Mouse (Mus musculus) myocyte (in vitro differentiated cells): ENCODE results near the gene Cntrob.

Source experiments
- CEBPB ChIP-seq: IDR thresholded peaks from 2 replicates; pipeline ENCODE4 v1.6.1; 2011; ENCODE audit warnings: mild to moderate bottlenecking, moderate library complexity; ENCODE audit not compliant: poor library complexity, insufficient read depth, severe bottlenecking
- E2F4 ChIP-seq: IDR thresholded peaks from one replicate; pipeline ENCODE4 v1.6.1; 2011; ENCODE audit warnings: mild to moderate bottlenecking, control low read depth, moderate library complexity; ENCODE audit not compliant: insufficient read depth
- MAX ChIP-seq: IDR thresholded peaks from one replicate; pipeline ENCODE4 v1.6.1; 2011; ENCODE audit warnings: low read depth, mild to moderate bottlenecking, control low read depth
- MYOD1 ChIP-seq, 3 experiments: IDR thresholded peaks; one replicate each; pipeline ENCODE4 v1.6.1; 2011; ENCODE audit warnings: control low read depth in 2 of 3, low read depth in 2 of 3, mild to moderate bottlenecking in 2 of 3, moderate library complexity in 1 of 3; ENCODE audit not compliant: insufficient read length in 2 of 3, control insufficient read depth in 1 of 3
- MYOG ChIP-seq, 3 experiments: IDR thresholded peaks; one replicate each; pipeline ENCODE4 v1.6.1; 2011; ENCODE audit warnings: control low read depth in 2 of 3, low read depth in 2 of 3, mild to moderate bottlenecking in 2 of 3; ENCODE audit not compliant: insufficient read length in 2 of 3, control insufficient read depth in 1 of 3, insufficient read depth in 1 of 3
- POLR2A ChIP-seq: IDR thresholded peaks from one replicate; pipeline ENCODE4 v1.6.1; 2011; ENCODE audit warnings: low read depth, mild to moderate bottlenecking, control low read depth, moderate library complexity; ENCODE audit not compliant: insufficient read length
- POLR2AphosphoS2 ChIP-seq: IDR thresholded peaks from one replicate; pipeline ENCODE4 v1.6.1; 2011; ENCODE audit warnings: low read depth, control low read depth; ENCODE audit not compliant: insufficient read length
- REST ChIP-seq: IDR thresholded peaks from one replicate; pipeline ENCODE4 v1.6.1; 2011; ENCODE audit warnings: mild to moderate bottlenecking, control low read depth, moderate library complexity; ENCODE audit not compliant: insufficient read depth, insufficient read length
- SRF ChIP-seq: IDR thresholded peaks from one replicate; pipeline ENCODE4 v1.6.1; 2011; ENCODE audit warnings: low read depth; ENCODE audit not compliant: control insufficient read depth, insufficient read length
- TCF12 ChIP-seq: IDR thresholded peaks from one replicate; pipeline ENCODE4 v1.6.1; 2011; ENCODE audit warnings: mild to moderate bottlenecking, control low read depth; ENCODE audit not compliant: poor library complexity, insufficient read depth, severe bottlenecking
- USF1 ChIP-seq: IDR thresholded peaks from one replicate; pipeline ENCODE4 v1.6.1; 2011; ENCODE audit warnings: low read depth, mild to moderate bottlenecking, control low read depth, moderate library complexity

DNA sequence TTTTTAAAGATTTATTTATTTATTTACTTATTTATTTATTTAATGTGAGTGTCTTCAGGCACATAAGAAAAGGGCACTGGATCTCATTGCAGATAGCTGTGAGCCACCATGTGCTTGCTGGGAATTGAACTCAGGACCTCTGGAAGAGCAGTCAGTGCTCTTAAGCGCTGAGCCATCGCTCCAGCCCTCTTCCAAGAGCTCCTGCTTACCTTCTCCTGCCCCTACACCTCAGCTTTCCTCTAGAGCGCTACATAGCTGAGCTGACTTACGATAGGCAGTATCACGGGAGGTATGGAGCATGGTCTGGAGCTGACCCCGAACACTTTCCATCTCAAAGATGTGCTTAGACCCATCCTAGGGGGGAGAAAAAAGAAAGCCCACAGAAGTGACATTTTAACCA, 2.0 kb downstream of the Cntrob start:
- no peak for TF ChIP-seq E2F4
- TF ChIP-seq SRF = no peak
- TF ChIP-seq POLR2A = no peak
- no peak for TF ChIP-seq TCF12
- TF ChIP-seq MAX = no peak
- no peak for TF ChIP-seq MYOD1 (IDR thresholded peaks at IDR 0.05; ENCODE audit: control insufficient read depth in 1 of 3, insufficient read length in 2 of 3, low read depth in 2 of 3)
- no peak for TF ChIP-seq MYOG (IDR thresholded peaks at IDR 0.05; ENCODE audit: control insufficient read depth in 1 of 3, insufficient read depth in 1 of 3, insufficient read length in 2 of 3, low read depth in 2 of 3)
- no peak for TF ChIP-seq POLR2AphosphoS2
- TF ChIP-seq USF1 = no peak
- TF ChIP-seq CEBPB = no peak
- TF ChIP-seq REST = no peak
